7 mouse cellular contexts compared by ENCODE assay signal in the genomic region with DNA sequence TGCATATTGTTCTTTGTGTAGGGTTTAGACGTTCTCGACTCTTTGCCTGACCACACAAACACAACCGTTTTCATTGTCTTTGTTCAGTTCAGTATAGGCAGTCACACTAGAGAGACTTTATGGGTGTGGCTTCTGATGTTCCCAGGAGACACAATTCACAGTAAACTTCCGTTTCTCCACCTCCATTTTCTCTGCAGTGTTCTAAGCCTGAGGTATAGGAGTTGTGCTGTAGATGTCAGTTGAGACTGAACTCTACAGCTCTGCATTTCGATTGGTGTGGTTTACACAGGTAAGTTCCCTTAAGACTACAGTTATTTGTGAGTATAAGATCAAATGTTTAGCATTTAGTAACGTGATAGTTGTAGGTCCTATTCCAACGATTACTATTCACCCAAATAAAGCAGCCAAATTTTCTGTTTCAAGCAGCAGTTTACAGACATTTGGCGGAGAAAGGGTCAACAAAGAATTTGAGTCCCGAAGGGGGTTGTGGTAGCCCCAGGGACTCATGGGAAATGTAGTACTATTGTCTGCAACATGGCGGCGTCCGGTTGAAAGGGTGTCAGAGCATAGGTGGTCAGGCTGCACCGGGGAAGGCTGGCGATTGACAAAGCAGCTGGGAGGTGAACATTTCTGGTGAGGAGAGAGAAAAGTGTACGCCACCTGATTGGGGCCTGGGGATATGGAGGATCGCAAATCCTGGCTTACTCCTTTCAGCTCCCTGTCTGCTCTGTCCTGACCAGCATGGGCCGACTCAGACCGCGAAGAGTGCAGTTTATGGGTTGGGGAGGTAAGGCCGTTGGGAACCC. TPM values are rescaled to one million over a fixed set of nuclear protein-coding genes. Genes with fewer than 3 reads are reported as not detected.
A peak's percentile ranks its signal among the peaks of the same experiment; 100 is the strongest.
DNase-seq lines count a peak whose midpoint lies in the region; ATAC-seq and TF ChIP-seq lines count a peak whose summit lies in the region.

Alkbh8 (plus strand) TSS at position 179 of the 806 bp plus-strand sequence.

- TF ChIP-seq CTCF in intestine, postnatal 0 days (IDR thresholded peaks at IDR 0.05; ENCODE audit: low read depth) = peak; percentile 50
- peak; percentile 46; the same call in 1 of the 2 replicates for TF ChIP-seq CTCF in small intestine, adult 2 months (IDR thresholded peaks at IDR 0.05; ENCODE audit: extremely low read depth, insufficient read length, insufficient replicate concordance, low read depth, low read length)

- ATAC-seq in intestine, postnatal 0 days = peak; percentile 91
- peak; percentile 97 for ATAC-seq in midbrain, embryonic 12.5 days (ENCODE audit: low FRiP score, low read depth)

- H3K4me3 ChIP-seq in embryonic facial prominence, embryonic 10.5 days = peak within 1 kb of the TSS; percentile 67
- H3K4me3 ChIP-seq in intestine, postnatal 0 days (ENCODE audit: low read depth, low read length) = peak within 1 kb of the TSS; percentile 65
- H3K4me3 ChIP-seq in midbrain, embryonic 12.5 days = peak within 1 kb of the TSS; percentile 65
- peak within 1 kb of the TSS; percentile 85 for H3K4me3 ChIP-seq in small intestine, adult 2 months (ENCODE audit: low read depth, low read length)

- intact Hi-C loops in left cerebral cortex, postnatal 4 days (cut with DNase I) = no loop called here

- TF ChIP-seq POLR2A in small intestine, adult 2 months (IDR thresholded peaks at IDR 0.05; ENCODE audit: low read depth, low read length) = peak; percentile 29; the same call in 1 of the 2 replicates

- 3% methylated on average over 20 of the region's 20 CpGs for whole genome bisulfite sequencing in embryonic facial prominence, embryonic 10.5 days
- WGBS in intestine, postnatal 0 days = 3% methylated on average over 20 of the region's 20 CpGs
- 1% methylated on average over 20 of the region's 20 CpGs for WGBS in midbrain, embryonic 12.5 days
- WGBS in small intestine, adult 2 months = 2% methylated on average over 20 of the region's 20 CpGs

- peak within 1 kb of the TSS; percentile 65 for H3K9ac ChIP-seq in intestine, postnatal 0 days (ENCODE audit: low read depth, low read length)
- H3K9ac ChIP-seq in midbrain, embryonic 12.5 days (replicated peaks) = peak within 1 kb of the TSS; percentile 77

- no peaks in the 10 kb centered on the region for H3K27me3 ChIP-seq in embryonic facial prominence, embryonic 10.5 days (replicated peaks; ENCODE audit: low read depth, poor library complexity, severe bottlenecking)
- H3K27me3 ChIP-seq in intestine, postnatal 0 days (replicated peaks; ENCODE audit: control insufficient read depth, insufficient read depth, low read length) = peaks cover 3% of the 10 kb centered on the region; the same call in 1 of the 2 replicates
- no peaks in the 10 kb centered on the region for H3K27me3 ChIP-seq in midbrain, embryonic 12.5 days
- H3K27me3 ChIP-seq in small intestine, adult 2 months (ENCODE audit: control insufficient read depth, insufficient read depth, low read length) = no peaks in the 10 kb centered on the region

- no peaks in the 10 kb centered on the region for H3K9me3 ChIP-seq in embryonic facial prominence, embryonic 10.5 days
- no peaks in the 10 kb centered on the region for H3K9me3 ChIP-seq in intestine, postnatal 0 days (ENCODE audit: control insufficient read depth)
- H3K9me3 ChIP-seq in midbrain, embryonic 12.5 days = no peaks in the 10 kb centered on the region

- H3K4me1 ChIP-seq in embryonic facial prominence, embryonic 10.5 days = peaks cover 9% of the 10 kb centered on the region; the same call in 1 of the 2 replicates
- H3K4me1 ChIP-seq in intestine, postnatal 0 days (replicated peaks; ENCODE audit: control insufficient read depth, insufficient read depth, low read length) = no peaks in the 10 kb centered on the region
- H3K4me1 ChIP-seq in midbrain, embryonic 12.5 days = 0 out of 2 replicates have a peak, but pooled peaks cover 3% of the 10 kb centered on the region
- peaks cover 5% of the 10 kb centered on the region; the same call in 1 of the 2 replicates for H3K4me1 ChIP-seq in small intestine, adult 2 months (ENCODE audit: control insufficient read depth, insufficient read depth, insufficient read length, low read length)

- H3K27ac ChIP-seq in embryonic facial prominence, embryonic 10.5 days (replicated peaks) = peak within 1 kb of the TSS; percentile 87
- no peak within 1 kb of the TSS for H3K27ac ChIP-seq in intestine, postnatal 0 days (ENCODE audit: low read depth, low read length)
- peak within 1 kb of the TSS; percentile 80 for H3K27ac ChIP-seq in midbrain, embryonic 12.5 days (replicated peaks)
- H3K27ac ChIP-seq in small intestine, adult 2 months (ENCODE audit: insufficient read depth, low read depth, low read length) = peak within 1 kb of the TSS; percentile 12; the same call in 1 of the 2 replicates

- peaks cover 17% of the 10 kb centered on the region for H3K36me3 ChIP-seq in embryonic facial prominence, embryonic 10.5 days (replicated peaks)
- no peaks in the 10 kb centered on the region for H3K36me3 ChIP-seq in intestine, postnatal 0 days (ENCODE audit: control insufficient read depth, insufficient read depth)
- peaks cover 12% of the 10 kb centered on the region; the same call in 1 of the 2 replicates for H3K36me3 ChIP-seq in midbrain, embryonic 12.5 days
- 0 out of 2 replicates have a peak, but pooled peaks cover 4% of the 10 kb centered on the region for H3K36me3 ChIP-seq in small intestine, adult 2 months (ENCODE audit: control insufficient read depth, insufficient read depth, low read length)

- DNase-seq in adrenal gland, adult 8-10 months = peak; percentile 73
- DNase-seq in embryonic facial prominence, embryonic 10.5 days (ENCODE audit: low spot score) = peak; percentile 82
- peak; percentile 50 for DNase-seq in gonadal fat pad, adult 2 months (ENCODE audit: low read depth)
- peak; percentile 81 for DNase-seq in left cerebral cortex, postnatal 4 days

- peak within 1 kb of the TSS; percentile 62 for H3K4me2 ChIP-seq in intestine, postnatal 0 days (replicated peaks; ENCODE audit: low read depth)
- H3K4me2 ChIP-seq in midbrain, embryonic 12.5 days (replicated peaks) = peak within 1 kb of the TSS; percentile 63

RNA-seq across cellular contexts. Expression of gene Alkbh8, which starts in this region (rescaled TPM):
- total RNA-seq in adrenal gland, adult 8-10 months (2022) = 10 to 100 TPM; 23.2 to 27.7 (median 24.4) TPM
- 33.4 and 34.7 TPM in 2 replicates for polyA plus RNA-seq in embryonic facial prominence, embryonic 10.5 days (2016; fragmentation: Nextera tagmentation; extraction: Ambion mirVana)
- polyA plus RNA-seq in gonadal fat pad, adult 2 months (2012; rRNA removed) = 2.3 and 2.9 TPM in 2 replicates
- polyA plus RNA-seq in intestine, postnatal 0 days (2015; fragmentation: Nextera tagmentation; extraction: Ambion mirVana) = 4.8 TPM in 2 replicates
- 10 to 100 TPM; 61.6 to 61.9 TPM for total RNA-seq in left cerebral cortex, postnatal 4 days (2021)
- 50.7 and 53.0 TPM in 2 replicates for polyA plus RNA-seq in midbrain, embryonic 12.5 days (2016; fragmentation: Nextera tagmentation; extraction: Ambion mirVana)
- polyA plus RNA-seq in small intestine, adult 2 months (2012; rRNA removed) = 0.28 and 0.61 TPM in 2 replicates
